Mouse (Mus musculus): ENCODE measurements around the gene Rnpepl1. TPM values are rescaled to one million over a fixed set of nuclear protein-coding genes. Genes with fewer than 3 reads are reported as not detected.

The Rnpepl1 gene
- polyA plus RNA-seq, 1 experiment from 2014 or later: 29.2 TPM

Other genes with a start within 250 kb of the Rnpepl1 start
- gene Gpc1, start 79.1 kb upstream of the Rnpepl1 start, polyA plus RNA-seq (2014; fragmentation: Nextera tagmentation; extraction: Ambion mirVana): 64.0 and 66.1 TPM in 2 replicates
- 1.2 and 1.5 TPM in 2 replicates for gene Ankmy1, start 7.9 kb upstream of the Rnpepl1 start, polyA plus RNA-seq (2014; fragmentation: Nextera tagmentation; extraction: Ambion mirVana)
- 12.2 and 12.4 TPM in 2 replicates for gene Dusp28, start 3.8 kb upstream of the Rnpepl1 start, polyA plus RNA-seq (2014; fragmentation: Nextera tagmentation; extraction: Ambion mirVana)
- gene Capn10, start 23.6 kb downstream of the Rnpepl1 start, polyA plus RNA-seq (2014; fragmentation: Nextera tagmentation; extraction: Ambion mirVana): 48.2 and 50.6 TPM in 2 replicates
- gene Gpr35, start 40.1 kb downstream of the Rnpepl1 start, polyA plus RNA-seq (2014; fragmentation: Nextera tagmentation; extraction: Ambion mirVana): 0.32 and 0.98 TPM in 2 replicates
- gene Aqp12, start 95.6 kb downstream of the Rnpepl1 start, polyA plus RNA-seq (2014; fragmentation: Nextera tagmentation; extraction: Ambion mirVana): not detected in 2 replicates
- 395 and 421 TPM in 2 replicates for gene Kif1a, start 191.2 kb downstream of the Rnpepl1 start, polyA plus RNA-seq (2014; fragmentation: Nextera tagmentation; extraction: Ambion mirVana)
- gene Agxt, start 224.5 kb downstream of the Rnpepl1 start, polyA plus RNA-seq (2014; fragmentation: Nextera tagmentation; extraction: Ambion mirVana): not detected in 2 replicates